Mouse (Mus musculus) limb, embryonic 11.5 days (tissue): Measurements from ENCODE around the gene Calr3. TPM values are rescaled to one million over a fixed set of nuclear protein-coding genes. Genes with fewer than 3 reads are reported as not detected.

Experiments
- ATAC-seq: fragments of 200-750 bp; cut with Nextera tagmentation; 2 replicates; pipeline ENCODE4 v1.8.0; 2017; ENCODE audit warnings: low read depth; ENCODE audit not compliant: insufficient number of reproducible peaks, low FRiP score, low TSS enrichment
- DNase-seq: peaks from one replicate; pipeline ENCODE4 v3.0.0-alpha.2; 2015; ENCODE audit warnings: low spot score
- H3K27ac ChIP-seq: fragments of 300-500 bp; sonication (generic); replicated peaks from 2 replicates; pipeline ENCODE4 v1.5.1; 2014; ENCODE audit warnings: low read depth, mild to moderate bottlenecking, low read length
- H3K27me3 ChIP-seq: fragments of 300-500 bp; sonication (generic); 2 replicates; pipeline ENCODE4 v1.6.1; 2014; ENCODE audit warnings: mild to moderate bottlenecking, low read length, mixed read lengths; ENCODE audit not compliant: control insufficient read depth, insufficient read depth
- H3K36me3 ChIP-seq: fragments of 300-500 bp; sonication (generic); 2 replicates; pipeline ENCODE4 v1.6.1; 2014; ENCODE audit warnings: mild to moderate bottlenecking, low read length, moderate library complexity, mixed read lengths; ENCODE audit not compliant: control insufficient read depth, insufficient read depth
- H3K4me1 ChIP-seq: fragments of 300-500 bp; sonication (generic); 2 replicates; pipeline ENCODE4 v1.6.1; 2014; ENCODE audit warnings: low read length, mixed read lengths; ENCODE audit not compliant: control insufficient read depth, insufficient read depth
- H3K4me2 ChIP-seq: fragments of 300-500 bp; sonication (generic); 2 replicates; pipeline ENCODE4 v1.6.1; 2014; ENCODE audit warnings: low read depth, mild to moderate bottlenecking, moderate library complexity; ENCODE audit not compliant: severe bottlenecking
- H3K4me3 ChIP-seq: fragments of 300-500 bp; sonication (generic); 2 replicates; pipeline ENCODE4 v1.5.1; 2014; ENCODE audit warnings: low read depth, low read length
- H3K9ac ChIP-seq: fragments of 300-500 bp; sonication (generic); 2 replicates; pipeline ENCODE4 v1.6.1; 2014; ENCODE audit warnings: mild to moderate bottlenecking, low read length
- H3K9me3 ChIP-seq: fragments of 300-500 bp; sonication (generic); 2 replicates; pipeline ENCODE4 v1.6.1; 2016; ENCODE audit warnings: low read length; ENCODE audit not compliant: control insufficient read depth
- WGBS: fragments of 180-500 bp; shearing (Covaris S2); extraction: QIAGEN DNeasy Blood & Tissue Kit; methylation state at CpG from one replicate; pipeline ENCODE4 v1.1.7; 2014; 5-methylcytosine and 5-hydroxymethylcytosine counted together
- polyA plus RNA-seq: library from polyadenylated mRNA; unstranded; fragments of >200 nt; fragmentation: Nextera tagmentation; extraction: Ambion mirVana; gene quantifications from 2 replicates; pipeline ENCODE4 v1.2.1, GENCODE M21; 2014

Calr3 gene
- polyA plus RNA-seq, 1 experiment from 2014 or later: 0.79 TPM

DNA sequence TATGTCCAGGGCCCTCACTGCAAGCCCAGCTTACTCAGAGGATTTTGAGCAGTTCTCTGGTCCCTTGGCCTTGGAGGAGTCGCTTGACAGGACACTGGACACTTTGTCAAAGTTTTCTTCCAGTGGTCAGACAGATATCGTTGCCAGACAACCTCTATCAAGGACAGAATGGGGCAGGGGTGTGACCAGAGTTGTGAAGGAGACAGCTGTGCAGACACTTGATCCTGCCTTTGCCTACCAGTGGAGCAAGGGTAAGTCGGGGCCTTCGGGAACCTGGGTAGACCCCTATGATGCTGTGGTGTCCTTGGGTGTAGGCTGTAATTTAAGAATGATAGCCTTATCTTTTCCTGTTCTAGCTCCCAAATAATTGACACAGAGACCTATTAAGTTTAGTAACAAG, 11.6 kb upstream of the Calr3 start:
- Histone ChIP-seq H3K9me3 (no peaks in the 10 kb centered on the region), H3K9ac (no peak overlapping the region), H3K27me3 (no peaks in the 10 kb centered on the region), H3K27ac (no peak overlapping the region), H3K4me3 (no peak overlapping the region), H3K4me1 (no peaks in the 10 kb centered on the region), H3K4me2 (no peak overlapping the region), H3K36me3 (peaks cover 10% of the 10 kb centered on the region; the same call in 1 of the 2 replicates)
- ATAC-seq (no peak), DNase-seq (no peak)
- 87% methylated on average over 4 of the region's 4 CpGs for WGBS

DNA sequence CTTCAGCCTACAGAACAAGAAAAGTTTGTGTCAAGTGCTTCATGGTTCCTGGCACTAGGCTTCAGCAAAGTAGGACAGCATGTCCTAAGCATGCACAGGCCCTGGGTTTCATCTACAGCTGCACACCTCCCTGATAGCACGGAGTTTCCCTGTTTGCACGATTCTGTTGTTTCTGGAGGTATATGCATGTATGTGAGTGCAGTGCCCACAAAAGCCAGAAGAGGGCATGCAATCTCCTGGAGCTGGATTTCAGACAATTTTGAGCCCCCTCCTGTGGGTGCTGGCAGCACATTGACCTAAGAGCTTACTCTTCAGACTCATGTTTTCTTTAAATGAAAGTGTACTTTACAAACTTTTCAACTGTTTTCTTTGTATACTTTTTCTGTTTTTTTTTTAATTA, 10.2 kb upstream of the Calr3 start:
- H3K4me2 ChIP-seq: no peak overlapping the region
- no peaks in the 10 kb centered on the region for H3K4me1 ChIP-seq
- WGBS: 96% methylated on average over 2 of the region's 2 CpGs
- H3K9ac ChIP-seq: no peak overlapping the region
- DNase-seq (no peak), ATAC-seq (no peak)
- H3K27me3 ChIP-seq: no peaks in the 10 kb centered on the region
- H3K36me3 ChIP-seq: peaks cover 12% of the 10 kb centered on the region; the same call in 1 of the 2 replicates
- H3K27ac ChIP-seq: no peak overlapping the region
- no peak overlapping the region for H3K4me3 ChIP-seq
- no peaks in the 10 kb centered on the region for H3K9me3 ChIP-seq

DNA sequence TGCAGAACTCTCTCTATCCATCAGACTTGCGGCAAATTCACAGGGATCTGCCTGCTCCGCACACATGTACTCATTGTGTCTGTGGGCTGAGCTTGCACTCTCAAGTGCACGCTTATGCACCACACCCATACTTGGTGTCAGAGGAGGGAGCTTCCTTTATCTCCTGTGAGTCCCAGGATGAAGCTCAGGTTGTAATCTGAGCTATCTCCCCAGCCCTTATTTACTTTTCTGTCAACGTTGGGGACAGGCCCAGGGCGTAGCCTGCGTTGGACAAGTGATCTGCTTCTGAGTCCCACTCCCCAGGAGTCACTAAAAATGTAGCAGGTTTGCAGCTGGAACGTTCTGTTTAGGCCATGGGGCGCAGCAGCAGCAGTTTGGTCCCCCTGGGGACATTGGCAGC, 7.8 kb upstream of the Calr3 start:
- Histone ChIP-seq H3K4me3 (no peak overlapping the region), H3K9ac (no peak overlapping the region), H3K4me1 (no peaks in the 10 kb centered on the region), H3K36me3 (peaks cover 14% of the 10 kb centered on the region; the same call in 1 of the 2 replicates), H3K27me3 (no peaks in the 10 kb centered on the region), H3K9me3 (no peaks in the 10 kb centered on the region), H3K4me2 (no peak overlapping the region), H3K27ac (no peak overlapping the region)
- WGBS: 87% methylated on average over 8 of the region's 8 CpGs
- no peak for DNase-seq
- no peak for ATAC-seq

DNA sequence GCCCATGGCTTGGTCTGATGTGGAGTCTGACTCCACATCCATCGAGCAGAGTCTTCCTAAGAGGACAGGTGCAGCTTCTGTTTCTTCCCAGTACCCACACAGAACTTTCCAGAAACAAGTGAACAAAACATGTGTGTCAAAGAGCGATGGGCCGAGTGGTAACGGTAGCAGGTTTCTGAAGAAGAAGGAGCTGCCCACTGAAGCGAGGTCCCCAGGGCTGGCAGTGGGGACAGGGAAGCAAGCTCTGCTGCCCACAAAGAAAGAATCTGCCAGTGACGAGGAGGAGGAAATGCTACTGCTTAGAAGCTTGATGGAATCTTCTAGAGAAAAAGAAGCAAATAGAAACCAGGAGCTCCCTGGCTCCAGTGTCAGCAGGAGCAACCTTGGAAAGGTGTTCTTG, 1.4 kb upstream of the Calr3 start:
- no peak for ATAC-seq
- WGBS: 90% methylated on average over 6 of the region's 6 CpGs
- no peak overlapping the region for H3K4me2 ChIP-seq

DNA sequence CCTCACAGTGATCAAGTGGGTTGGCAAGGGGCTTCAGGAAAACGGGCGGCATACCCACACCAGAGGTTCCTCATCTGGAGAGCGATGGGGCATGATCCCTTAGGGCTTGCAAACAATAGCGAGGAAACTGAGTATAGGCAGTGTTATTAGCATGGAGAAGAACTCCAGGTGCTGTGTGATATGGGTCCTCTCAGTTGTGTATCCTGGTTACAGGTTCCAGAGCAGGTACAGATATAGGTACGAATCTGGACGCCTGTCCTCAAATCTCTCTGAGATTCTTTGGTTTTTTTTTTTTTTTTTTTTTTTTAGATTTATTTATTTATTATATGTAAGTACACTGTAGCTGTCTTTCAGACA, 302 bp upstream of the Calr3 start:
- Histone ChIP-seq H3K9me3 (no peaks in the 10 kb centered on the region), H3K4me1 (no peaks in the 10 kb centered on the region), H3K27me3 (no peaks in the 10 kb centered on the region), H3K9ac (peak overlapping the region; percentile 62), H3K27ac (no peak overlapping the region), H3K4me3 (peak overlapping the region; percentile 29), H3K36me3 (peaks cover 2% of the 10 kb centered on the region; the same call in 1 of the 2 replicates), H3K4me2 (peak overlapping the region; percentile 59)
- ATAC-seq: peak; percentile 62
- WGBS: 48% methylated on average over 6 of the region's 6 CpGs
- no peak for DNase-seq

More for the DNA sequence above, 1.4 kb upstream of the Calr3 start:
- H3K27ac ChIP-seq: no peak overlapping the region
- no peaks in the 10 kb centered on the region for H3K27me3 ChIP-seq
- DNase-seq: no peak
- peaks cover 6% of the 10 kb centered on the region; the same call in 1 of the 2 replicates for H3K36me3 ChIP-seq
- no peak overlapping the region for H3K9ac ChIP-seq
- no peak overlapping the region for H3K4me3 ChIP-seq
- H3K9me3 ChIP-seq: no peaks in the 10 kb centered on the region
- no peaks in the 10 kb centered on the region for H3K4me1 ChIP-seq

DNA sequence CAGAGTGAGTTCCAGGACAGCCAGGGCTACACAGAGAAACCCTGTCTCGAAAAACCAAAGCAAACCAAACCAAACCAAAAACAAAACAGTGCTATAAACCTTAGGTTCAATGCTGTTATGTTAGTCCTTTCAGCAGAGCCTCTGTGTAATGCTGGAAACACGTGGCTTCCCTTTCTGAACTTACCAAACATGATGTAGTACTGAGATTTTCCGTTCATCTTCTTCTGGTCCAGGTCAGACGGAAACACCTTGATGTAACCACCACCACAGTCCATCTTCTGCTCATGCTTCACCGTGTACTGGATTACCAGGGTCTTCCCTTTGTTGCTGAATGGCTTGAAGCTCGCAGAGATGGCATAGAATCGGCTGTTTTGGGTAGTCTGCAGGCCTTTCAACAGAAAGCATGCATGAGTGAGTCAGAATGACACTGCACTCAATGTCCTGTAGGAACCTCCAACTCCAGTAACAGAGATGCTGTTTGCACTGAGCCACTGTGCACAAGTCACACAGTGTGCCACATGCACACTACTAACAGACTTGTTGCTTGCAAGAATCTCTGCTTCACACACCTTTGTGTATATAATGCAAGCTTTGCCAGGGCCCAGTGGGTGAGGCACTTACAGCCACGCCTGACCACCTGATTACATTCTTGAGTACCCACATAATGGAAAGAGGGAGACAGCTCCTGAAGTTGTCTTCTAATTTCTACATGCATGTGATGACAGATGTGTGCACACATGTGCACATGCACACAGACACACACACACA, 5.2 kb downstream of the Calr3 start:
- Histone ChIP-seq H3K27me3 (no peaks in the 10 kb centered on the region), H3K9ac (no peak overlapping the region), H3K27ac (no peak overlapping the region), H3K4me1 (no peaks in the 10 kb centered on the region), H3K4me2 (no peak overlapping the region), H3K36me3 (no peaks in the 10 kb centered on the region), H3K4me3 (no peak overlapping the region), H3K9me3 (no peaks in the 10 kb centered on the region)
- ATAC-seq (no peak), DNase-seq (no peak)
- WGBS: 79% methylated on average over 8 of the region's 8 CpGs

DNA sequence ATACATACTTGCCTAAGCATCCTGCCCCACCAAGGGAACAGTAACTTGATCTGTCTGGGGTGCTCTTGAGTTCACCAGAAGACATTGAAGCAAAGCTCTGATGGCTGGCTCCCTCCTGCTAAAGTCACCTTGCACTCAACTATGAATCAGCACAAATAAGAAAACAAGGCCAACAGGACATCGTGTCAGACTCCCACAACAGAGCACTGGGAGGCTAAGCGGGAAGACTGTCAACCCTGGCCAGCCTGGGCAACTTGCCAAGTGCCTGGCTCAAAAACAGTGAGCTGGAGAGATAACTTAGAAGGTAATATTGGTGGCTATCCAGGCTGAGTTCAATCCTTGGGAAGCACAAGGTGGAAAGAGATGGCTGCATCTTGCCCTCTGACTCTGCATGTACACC, 8.7 kb downstream of the Calr3 start:
- H3K4me1 ChIP-seq: no peaks in the 10 kb centered on the region
- no peak overlapping the region for H3K9ac ChIP-seq
- 61% methylated on average over 2 of the region's 2 CpGs for WGBS
- no peaks in the 10 kb centered on the region for H3K36me3 ChIP-seq
- H3K4me3 ChIP-seq: no peak overlapping the region
- H3K27ac ChIP-seq: no peak overlapping the region
- no peak overlapping the region for H3K4me2 ChIP-seq
- DNase-seq: no peak
- ATAC-seq: no peak
- no peaks in the 10 kb centered on the region for H3K27me3 ChIP-seq
- no peaks in the 10 kb centered on the region for H3K9me3 ChIP-seq

DNA sequence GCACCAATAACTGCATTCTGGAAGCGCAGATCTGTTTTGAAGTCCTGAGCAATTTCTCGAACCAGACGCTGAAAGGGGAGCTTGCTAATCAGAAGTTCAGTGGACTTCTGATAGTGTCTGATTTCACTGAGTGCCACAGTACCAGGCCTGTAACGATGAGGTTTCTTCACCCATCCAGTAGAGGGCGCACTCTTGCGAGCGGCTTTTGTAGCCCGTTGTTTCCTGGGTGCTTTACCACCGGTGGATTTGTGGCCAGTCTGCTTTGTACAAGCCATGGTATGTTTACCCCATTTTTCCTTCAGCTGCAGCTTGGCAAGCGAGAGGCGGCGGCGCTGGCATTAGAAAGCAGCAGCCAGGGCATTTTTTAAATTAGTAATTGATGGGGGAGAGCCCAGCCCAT, 14.0 kb downstream of the Calr3 start:
- ATAC-seq (no peak), DNase-seq (no peak)
- Histone ChIP-seq H3K9me3 (no peaks in the 10 kb centered on the region), H3K4me2 (no peak overlapping the region), H3K27me3 (no peaks in the 10 kb centered on the region), H3K4me3 (no peak overlapping the region), H3K36me3 (no peaks in the 10 kb centered on the region), H3K4me1 (no peaks in the 10 kb centered on the region), H3K9ac (no peak overlapping the region), H3K27ac (no peak overlapping the region)
- 53% methylated on average over 13 of the region's 13 CpGs for WGBS

DNA sequence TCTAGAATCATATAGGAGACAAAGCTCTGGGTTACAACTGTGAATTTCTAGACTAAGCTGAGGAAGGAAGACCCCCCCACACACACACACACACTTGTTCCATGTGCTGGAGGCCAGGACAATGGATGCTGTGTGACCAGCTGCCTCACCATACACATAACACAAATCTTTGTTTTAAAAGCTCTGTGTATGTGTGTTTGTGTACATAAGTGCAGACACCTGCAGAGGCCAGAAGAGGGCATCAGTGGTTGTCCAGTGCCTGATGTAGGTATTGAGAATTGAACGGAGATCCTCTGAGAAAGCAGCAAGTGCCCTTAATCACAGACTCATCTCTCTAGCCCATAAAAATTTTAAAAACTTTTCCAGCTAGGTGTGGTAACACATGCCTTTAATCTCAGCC, 20.7 kb downstream of the Calr3 start:
- Histone ChIP-seq H3K9ac (no peak overlapping the region), H3K4me2 (no peak overlapping the region), H3K4me3 (no peak overlapping the region), H3K27ac (no peak overlapping the region), H3K4me1 (peaks cover 8% of the 10 kb centered on the region), H3K36me3 (no peaks in the 10 kb centered on the region), H3K27me3 (no peaks in the 10 kb centered on the region), H3K9me3 (no peaks in the 10 kb centered on the region)
- WGBS: 74% methylated on average over 1 of the region's 1 CpGs
- ATAC-seq (no peak), DNase-seq (no peak)
